Mouse (Mus musculus): ENCODE data around the gene Cnih3. TPM values are rescaled to one million over a fixed set of nuclear protein-coding genes. Genes with fewer than 3 reads are reported as not detected.

Cnih3 gene
- polyA plus RNA-seq, 1 experiment = 0.37 TPM

- no peak overlapping the region for H3K4me3 ChIP-seq
- no peak overlapping the region for H3K4me2 ChIP-seq (ENCODE audit: low read depth)
- H3K36me3 ChIP-seq (ENCODE audit: control insufficient read depth, insufficient read depth) = no peaks in the 10 kb centered on the region
- H3K79me2 ChIP-seq (ENCODE audit: control insufficient read depth, insufficient read depth) = no peaks in the 10 kb centered on the region
- TF ChIP-seq USF1 (IDR thresholded peaks at IDR 0.05; ENCODE audit: low read depth) = no peak
- TF ChIP-seq POLR2AphosphoS2 (IDR thresholded peaks at IDR 0.05; ENCODE audit: insufficient read length, low read depth) = no peak
- TF ChIP-seq TCF3 (IDR thresholded peaks at IDR 0.05; ENCODE audit: insufficient read length, low read depth) = no peak
- no peak for TF ChIP-seq MYOD1 (IDR thresholded peaks at IDR 0.05; ENCODE audit: control insufficient read depth in 1 of 3, insufficient read length in 2 of 3, low read depth in 2 of 3)
- TF ChIP-seq MYOG (IDR thresholded peaks at IDR 0.05; ENCODE audit: control insufficient read depth in 1 of 3, insufficient read depth in 1 of 3, insufficient read length in 2 of 3, low read depth in 2 of 3) = no peak
- TF ChIP-seq CEBPB (IDR thresholded peaks at IDR 0.05; ENCODE audit: insufficient read depth, poor library complexity, severe bottlenecking) = no peak
- no peak for TF ChIP-seq POLR2A (IDR thresholded peaks at IDR 0.05; ENCODE audit: insufficient read length, low read depth)
- no peak for TF ChIP-seq TCF12 (IDR thresholded peaks at IDR 0.05; ENCODE audit: insufficient read depth, poor library complexity, severe bottlenecking)
- TF ChIP-seq E2F4 (IDR thresholded peaks at IDR 0.05; ENCODE audit: insufficient read depth) = no peak
- TF ChIP-seq SRF (IDR thresholded peaks at IDR 0.05; ENCODE audit: control insufficient read depth, insufficient read length, low read depth) = no peak
- TF ChIP-seq MAX (IDR thresholded peaks at IDR 0.05; ENCODE audit: low read depth) = no peak
- TF ChIP-seq REST (IDR thresholded peaks at IDR 0.05; ENCODE audit: insufficient read depth, insufficient read length) = no peak
- no peaks in the 10 kb centered on the region for H3K27me3 ChIP-seq (ENCODE audit: control insufficient read depth, insufficient read depth, insufficient read length)
- H3ac ChIP-seq (ENCODE audit: control insufficient read depth, insufficient read length) = no peak overlapping the region
Observed at GRCm38 (mm10) chr1:181374627-181375374, 22.4 kb downstream of the Cnih3 start.

GRCm38 (mm10) chr1:181376431-181376830 lies 24.0 kb downstream of the Cnih3 start:
- H3K27me3 ChIP-seq (ENCODE audit: control insufficient read depth, insufficient read depth, insufficient read length) = no peaks in the 10 kb centered on the region
- no peak overlapping the region for H3K4me3 ChIP-seq
- TF ChIP-seq MYOG (IDR thresholded peaks at IDR 0.05; ENCODE audit: control insufficient read depth in 1 of 3, insufficient read depth in 1 of 3, insufficient read length in 2 of 3, low read depth in 2 of 3) (no peak), TCF3 (IDR thresholded peaks at IDR 0.05; ENCODE audit: insufficient read length, low read depth) (no peak), TCF12 (IDR thresholded peaks at IDR 0.05; ENCODE audit: insufficient read depth, poor library complexity, severe bottlenecking) (no peak), E2F4 (IDR thresholded peaks at IDR 0.05; ENCODE audit: insufficient read depth) (no peak), SRF (IDR thresholded peaks at IDR 0.05; ENCODE audit: control insufficient read depth, insufficient read length, low read depth) (no peak), POLR2A (IDR thresholded peaks at IDR 0.05; ENCODE audit: insufficient read length, low read depth) (no peak)

GRCm38 (mm10) chr1:181379664-181380063 lies 27.2 kb downstream of the Cnih3 start:
- Histone ChIP-seq H3K27me3 (ENCODE audit: control insufficient read depth, insufficient read depth, insufficient read length) (no peaks in the 10 kb centered on the region), H3K4me3 (no peak overlapping the region), H3K79me2 (ENCODE audit: control insufficient read depth, insufficient read depth) (no peaks in the 10 kb centered on the region), H3K4me2 (ENCODE audit: low read depth) (no peak overlapping the region), H3ac (ENCODE audit: control insufficient read depth, insufficient read length) (no peak overlapping the region), H3K36me3 (ENCODE audit: control insufficient read depth, insufficient read depth) (no peaks in the 10 kb centered on the region)
- TF ChIP-seq POLR2A (IDR thresholded peaks at IDR 0.05; ENCODE audit: insufficient read length, low read depth) (no peak), MYOG (IDR thresholded peaks at IDR 0.05; ENCODE audit: control insufficient read depth in 1 of 3, insufficient read depth in 1 of 3, insufficient read length in 2 of 3, low read depth in 2 of 3) (no peak), CEBPB (IDR thresholded peaks at IDR 0.05; ENCODE audit: insufficient read depth, poor library complexity, severe bottlenecking) (no peak), MAX (IDR thresholded peaks at IDR 0.05; ENCODE audit: low read depth) (no peak)

More at GRCm38 (mm10) chr1:181376431-181376830, 24.0 kb downstream of the Cnih3 start:
- no peaks in the 10 kb centered on the region for H3K79me2 ChIP-seq (ENCODE audit: control insufficient read depth, insufficient read depth)
- no peak overlapping the region for H3ac ChIP-seq (ENCODE audit: control insufficient read depth, insufficient read length)
- no peaks in the 10 kb centered on the region for H3K36me3 ChIP-seq (ENCODE audit: control insufficient read depth, insufficient read depth)
- no peak overlapping the region for H3K4me2 ChIP-seq (ENCODE audit: low read depth)

GRCm38 (mm10) chr1:181381410-181382010 lies 29.1 kb downstream of the Cnih3 start:
- Histone ChIP-seq H3K4me2 (ENCODE audit: low read depth) (no peak overlapping the region), H3ac (ENCODE audit: control insufficient read depth, insufficient read length) (no peak overlapping the region), H3K4me3 (no peak overlapping the region), H3K79me2 (ENCODE audit: control insufficient read depth, insufficient read depth) (no peaks in the 10 kb centered on the region), H3K36me3 (ENCODE audit: control insufficient read depth, insufficient read depth) (no peaks in the 10 kb centered on the region), H3K27me3 (ENCODE audit: control insufficient read depth, insufficient read depth, insufficient read length) (no peaks in the 10 kb centered on the region)
- TF ChIP-seq MYOG (IDR thresholded peaks at IDR 0.05; ENCODE audit: control insufficient read depth in 1 of 3, insufficient read depth in 1 of 3, insufficient read length in 2 of 3, low read depth in 2 of 3) (no peak), SRF (IDR thresholded peaks at IDR 0.05; ENCODE audit: control insufficient read depth, insufficient read length, low read depth) (no peak), REST (IDR thresholded peaks at IDR 0.05; ENCODE audit: insufficient read depth, insufficient read length) (no peak), POLR2A (IDR thresholded peaks at IDR 0.05; ENCODE audit: insufficient read length, low read depth) (no peak), TCF12 (IDR thresholded peaks at IDR 0.05; ENCODE audit: insufficient read depth, poor library complexity, severe bottlenecking) (no peak), USF1 (IDR thresholded peaks at IDR 0.05; ENCODE audit: low read depth) (no peak), E2F4 (IDR thresholded peaks at IDR 0.05; ENCODE audit: insufficient read depth) (no peak), MYOD1 (IDR thresholded peaks at IDR 0.05; ENCODE audit: control insufficient read depth in 1 of 3, insufficient read length in 2 of 3, low read depth in 2 of 3) (no peak)

GRCm38 (mm10) chr1:181389264-181389663 lies 36.8 kb downstream of the Cnih3 start:
- TF ChIP-seq USF1 (IDR thresholded peaks at IDR 0.05; ENCODE audit: low read depth) = no peak
- no peak for TF ChIP-seq MAX (IDR thresholded peaks at IDR 0.05; ENCODE audit: low read depth)
- no peak for TF ChIP-seq SRF (IDR thresholded peaks at IDR 0.05; ENCODE audit: control insufficient read depth, insufficient read length, low read depth)
- TF ChIP-seq MYOG (IDR thresholded peaks at IDR 0.05; ENCODE audit: control insufficient read depth in 1 of 3, insufficient read depth in 1 of 3, insufficient read length in 2 of 3, low read depth in 2 of 3) = no peak
- no peak for TF ChIP-seq TCF3 (IDR thresholded peaks at IDR 0.05; ENCODE audit: insufficient read length, low read depth)
- TF ChIP-seq POLR2AphosphoS2 (IDR thresholded peaks at IDR 0.05; ENCODE audit: insufficient read length, low read depth) = no peak
- no peak for TF ChIP-seq TCF12 (IDR thresholded peaks at IDR 0.05; ENCODE audit: insufficient read depth, poor library complexity, severe bottlenecking)
- TF ChIP-seq REST (IDR thresholded peaks at IDR 0.05; ENCODE audit: insufficient read depth, insufficient read length) = no peak
- no peak for TF ChIP-seq MYOD1 (IDR thresholded peaks at IDR 0.05; ENCODE audit: control insufficient read depth in 1 of 3, insufficient read length in 2 of 3, low read depth in 2 of 3)
- TF ChIP-seq POLR2A (IDR thresholded peaks at IDR 0.05; ENCODE audit: insufficient read length, low read depth) = no peak
- TF ChIP-seq CEBPB (IDR thresholded peaks at IDR 0.05; ENCODE audit: insufficient read depth, poor library complexity, severe bottlenecking) = no peak
- no peak for TF ChIP-seq E2F4 (IDR thresholded peaks at IDR 0.05; ENCODE audit: insufficient read depth)
- no peaks in the 10 kb centered on the region for H3K36me3 ChIP-seq (ENCODE audit: control insufficient read depth, insufficient read depth)
- H3ac ChIP-seq (ENCODE audit: control insufficient read depth, insufficient read length) = no peak overlapping the region
- H3K4me3 ChIP-seq = no peak overlapping the region
- H3K4me2 ChIP-seq (ENCODE audit: low read depth) = no peak overlapping the region
- H3K27me3 ChIP-seq (ENCODE audit: control insufficient read depth, insufficient read depth, insufficient read length) = no peaks in the 10 kb centered on the region
- no peaks in the 10 kb centered on the region for H3K79me2 ChIP-seq (ENCODE audit: control insufficient read depth, insufficient read depth)
